Mouse (Mus musculus): ENCODE results near the gene Pcsk5.

Gene Pcsk5

GRCm38 (mm10) chr19:17800798-17801197 lies 36.6 kb downstream of the Pcsk5 start:
- DNase-seq = no peak

DNA sequence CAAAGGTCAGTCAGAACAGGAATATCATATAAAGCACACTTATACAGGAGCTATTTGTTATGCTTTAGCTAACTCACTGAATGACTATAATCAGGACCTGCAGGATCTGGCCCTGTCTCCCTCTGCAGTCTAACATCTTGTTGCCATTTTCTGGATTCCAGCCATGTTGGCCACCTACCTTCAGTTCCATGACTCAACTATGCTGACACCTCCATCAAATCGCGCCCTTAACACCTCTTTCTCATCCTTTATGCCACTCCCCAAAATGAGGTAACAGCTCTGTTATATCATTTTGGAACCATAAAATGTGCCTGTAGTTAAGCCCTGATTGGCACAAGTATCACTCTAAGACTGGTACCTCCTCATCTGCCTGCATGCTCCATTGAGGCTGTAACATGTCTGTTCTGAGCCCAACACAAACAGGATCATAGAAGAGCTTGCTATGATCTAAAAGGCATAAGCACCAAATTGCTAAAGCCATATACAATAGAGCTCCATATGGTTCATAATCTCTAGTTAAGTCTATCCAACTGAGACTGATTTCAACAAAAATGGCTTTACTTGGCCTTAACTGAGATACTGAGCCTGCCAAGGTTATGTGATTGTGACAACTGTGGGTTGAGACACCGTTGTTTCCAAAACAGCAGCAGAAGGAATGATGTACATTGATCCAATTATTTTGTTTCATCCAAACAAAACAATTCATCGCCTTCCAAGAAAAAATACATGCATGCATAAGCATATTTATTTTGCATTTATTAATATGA lies 37.8 kb downstream of the Pcsk5 start:
- DNase-seq = no peak

- no peak for DNase-seq
Measured at GRCm38 (mm10) chr19:17793457-17793856, 44.0 kb downstream of the Pcsk5 start.

- DNase-seq = no peak
Measured at GRCm38 (mm10) chr19:17791485-17792052, 45.9 kb downstream of the Pcsk5 start.

GRCm38 (mm10) chr19:17788617-17789317 lies 48.7 kb downstream of the Pcsk5 start:
- no peak for DNase-seq

GRCm38 (mm10) chr19:17786744-17787143 lies 50.7 kb downstream of the Pcsk5 start:
- DNase-seq = no peak

- DNase-seq = no peak
Measured at GRCm38 (mm10) chr19:17784401-17785192, 52.8 kb downstream of the Pcsk5 start.

DNA sequence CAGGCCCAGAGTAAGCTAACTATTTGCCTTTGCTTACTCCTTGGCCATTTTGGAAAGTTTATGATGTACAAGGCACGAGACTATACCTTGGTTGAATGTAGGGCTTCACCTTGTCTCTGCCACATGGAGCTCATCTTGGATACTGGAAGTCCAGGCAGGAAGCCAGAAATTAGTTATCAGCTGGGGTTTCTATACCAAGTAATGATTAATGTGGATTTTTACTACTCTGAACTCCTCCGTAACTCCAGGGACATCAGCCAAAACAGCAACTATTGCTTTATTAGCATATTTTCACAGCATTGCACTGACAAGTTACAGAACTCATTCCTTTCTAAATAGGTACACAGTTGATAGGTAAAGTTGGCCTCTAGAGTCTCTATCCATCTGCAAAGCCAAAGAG lies 54.2 kb downstream of the Pcsk5 start:
- DNase-seq = no peak

GRCm38 (mm10) chr19:17781323-17781722 lies 56.1 kb downstream of the Pcsk5 start:
- no peak for DNase-seq

DNA sequence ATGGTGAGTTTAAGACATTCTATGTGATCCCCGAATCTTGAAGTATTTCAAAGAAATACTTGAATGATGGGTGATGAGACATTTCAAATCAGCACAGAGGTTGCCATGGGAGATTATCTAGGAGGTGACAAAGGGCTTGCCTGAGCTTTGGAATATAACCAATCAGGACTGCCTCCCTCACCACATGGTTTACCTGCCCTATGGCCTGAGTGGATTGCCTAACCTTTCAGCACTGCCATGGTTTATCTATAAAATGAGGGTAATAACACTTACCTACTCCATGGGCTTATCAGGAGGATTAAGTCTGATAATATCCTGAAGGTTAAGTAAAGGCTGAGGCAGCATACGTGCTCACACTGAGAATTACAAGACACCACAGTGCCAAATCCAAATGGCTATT lies 61.5 kb downstream of the Pcsk5 start:
- DNase-seq = no peak

DNA sequence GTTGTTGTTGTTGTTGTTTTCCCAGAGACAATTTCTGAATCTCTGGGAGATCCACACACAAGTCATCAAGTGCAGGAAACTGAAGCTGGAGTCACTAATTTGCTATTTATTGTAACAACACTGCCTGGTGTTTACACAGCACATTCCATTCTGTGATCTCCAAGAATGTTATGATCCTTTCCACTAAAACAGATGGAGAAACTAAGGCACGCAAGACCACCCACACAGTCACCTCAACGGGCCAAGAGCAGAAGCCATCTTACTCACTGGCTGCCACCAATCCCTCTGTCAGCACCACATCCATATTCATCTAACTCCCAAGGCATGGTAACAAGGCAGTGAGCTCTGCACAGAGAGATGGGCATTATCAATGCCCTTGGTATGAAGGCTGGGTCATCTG lies 62.3 kb downstream of the Pcsk5 start:
- DNase-seq = no peak

DNA sequence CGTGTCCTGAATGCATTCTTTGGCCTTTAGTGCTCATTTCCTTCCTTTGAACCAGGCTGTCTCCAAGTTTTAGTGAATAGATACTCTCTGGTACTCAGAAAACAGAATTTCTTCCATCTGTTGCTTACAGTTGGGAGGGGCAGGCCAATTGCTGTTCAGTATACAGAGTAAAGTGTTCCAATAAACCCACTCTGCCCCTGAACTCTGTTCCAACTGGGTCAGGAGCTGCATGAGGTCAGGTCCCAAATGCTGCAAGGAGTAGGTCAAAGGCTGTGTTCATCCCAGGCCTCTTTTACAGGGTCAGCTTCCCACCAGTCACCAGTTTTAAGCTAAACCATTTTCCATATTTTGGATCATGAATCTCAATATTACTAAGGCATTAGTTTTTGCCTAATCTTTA lies 63.4 kb downstream of the Pcsk5 start:
- no peak for DNase-seq

- peak; percentile 82 to 89 for DNase-seq
Measured at GRCm38 (mm10) chr19:17769610-17770399, 67.6 kb downstream of the Pcsk5 start.

DNA sequence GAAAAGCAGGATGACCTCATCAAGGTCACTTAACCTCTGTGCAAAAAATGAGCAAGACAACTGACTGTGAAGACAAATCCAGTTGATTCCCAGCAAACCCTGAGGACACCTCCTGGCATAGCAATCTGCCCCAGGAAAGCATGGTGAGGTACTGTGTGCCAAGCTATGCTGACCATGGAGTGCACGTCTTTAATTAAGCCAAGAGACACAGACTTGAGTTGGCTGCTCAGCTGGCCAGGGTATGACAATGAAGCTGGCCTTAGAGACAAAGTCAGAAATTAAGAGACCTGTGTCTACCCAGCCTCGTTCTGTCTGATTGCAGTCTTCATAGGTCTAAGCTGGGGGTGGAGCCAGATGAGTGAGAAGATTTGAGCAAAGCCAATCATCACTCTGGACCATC lies 72.4 kb downstream of the Pcsk5 start:
- no peak for DNase-seq

GRCm38 (mm10) chr19:17762740-17763139 lies 74.7 kb downstream of the Pcsk5 start:
- DNase-seq = no peak

GRCm38 (mm10) chr19:17761678-17762077 lies 75.8 kb downstream of the Pcsk5 start:
- DNase-seq = no peak

GRCm38 (mm10) chr19:17752841-17753240 lies 84.6 kb downstream of the Pcsk5 start:
- DNase-seq = no peak

DNA sequence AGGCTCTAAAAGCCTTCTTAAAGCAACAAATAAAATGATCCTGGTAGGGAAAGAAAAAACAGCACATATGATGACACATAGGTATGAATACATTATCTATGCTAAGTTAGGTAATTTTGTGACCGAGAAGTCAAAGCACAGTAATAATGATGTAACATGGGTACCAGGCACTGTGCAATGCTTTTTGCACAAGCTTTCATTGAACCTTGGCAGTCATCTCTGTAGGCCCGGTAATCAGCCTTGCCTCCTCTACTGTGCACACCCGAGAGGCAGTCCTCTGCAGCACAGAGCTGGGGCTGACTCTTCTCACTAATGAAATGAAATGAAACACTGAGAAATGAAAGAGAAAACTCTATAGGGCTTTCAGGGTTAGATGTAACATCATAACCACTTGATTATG lies 89.1 kb downstream of the Pcsk5 start:
- DNase-seq = no peak

DNA sequence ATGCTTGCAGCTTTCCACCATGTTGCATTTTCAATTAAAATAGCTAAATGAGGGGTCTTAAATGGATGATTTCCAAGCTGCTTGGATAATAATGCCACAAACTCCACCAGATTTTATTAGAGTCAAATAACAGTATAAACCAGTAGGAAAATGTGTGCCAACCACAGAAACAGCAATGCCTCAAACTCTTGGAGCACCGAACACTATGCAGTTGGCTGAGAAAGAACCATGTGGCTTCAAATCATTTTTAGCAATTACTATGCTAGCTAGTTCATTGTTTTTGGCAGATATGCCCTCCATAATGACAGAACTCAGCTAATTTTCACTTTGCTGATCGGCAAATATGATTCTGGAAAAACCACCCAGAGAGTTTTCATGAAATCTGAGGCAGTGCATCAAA lies 92.1 kb downstream of the Pcsk5 start:
- no peak for DNase-seq

- DNase-seq = no peak
Measured at GRCm38 (mm10) chr19:17744474-17745069, 92.9 kb downstream of the Pcsk5 start.

DNA sequence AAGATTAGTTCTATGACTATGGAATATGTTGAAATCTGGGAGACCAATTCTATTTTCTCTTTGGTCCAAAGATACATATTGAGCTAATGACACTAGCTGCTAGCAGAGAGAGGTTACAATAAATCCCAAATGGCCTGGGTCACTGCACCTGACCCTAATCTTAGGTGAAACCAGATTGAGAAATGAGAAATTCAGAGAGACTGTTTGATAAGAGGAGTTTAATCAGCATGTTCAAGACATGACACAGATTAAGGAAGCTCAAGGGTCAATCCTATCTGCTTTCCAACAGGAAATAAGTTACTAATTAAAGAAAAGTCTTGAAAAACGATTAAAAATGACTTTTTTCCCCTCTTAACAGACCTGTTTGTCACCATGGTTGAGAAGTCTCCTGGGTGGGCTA lies 96.0 kb downstream of the Pcsk5 start:
- DNase-seq = no peak

- no peak for DNase-seq
Measured at GRCm38 (mm10) chr19:17732676-17733277, 104.7 kb downstream of the Pcsk5 start.

Data from cerebellum, postnatal 36 days (tissue).